Mouse (Mus musculus) testis, adult 2 months (tissue): ENCODE data around the gene Selenok.

Experiments
- CTCF ChIP-seq: fragments of 200-500 bp; IDR thresholded peaks from 2 replicates; pipeline ENCODE4 v1.5.1; 2012; ENCODE audit warnings: low read depth, mild to moderate bottlenecking, inconsistent platforms, low read length, moderate library complexity; ENCODE audit not compliant: control insufficient read depth, insufficient read depth, insufficient replicate concordance
- POLR2A ChIP-seq: fragments of 200-500 bp; IDR thresholded peaks from 2 replicates; pipeline ENCODE4 v1.6.1; 2012; ENCODE audit warnings: low read depth, mild to moderate bottlenecking, inconsistent platforms, low read length, moderate library complexity; ENCODE audit not compliant: control insufficient read depth

DNA sequence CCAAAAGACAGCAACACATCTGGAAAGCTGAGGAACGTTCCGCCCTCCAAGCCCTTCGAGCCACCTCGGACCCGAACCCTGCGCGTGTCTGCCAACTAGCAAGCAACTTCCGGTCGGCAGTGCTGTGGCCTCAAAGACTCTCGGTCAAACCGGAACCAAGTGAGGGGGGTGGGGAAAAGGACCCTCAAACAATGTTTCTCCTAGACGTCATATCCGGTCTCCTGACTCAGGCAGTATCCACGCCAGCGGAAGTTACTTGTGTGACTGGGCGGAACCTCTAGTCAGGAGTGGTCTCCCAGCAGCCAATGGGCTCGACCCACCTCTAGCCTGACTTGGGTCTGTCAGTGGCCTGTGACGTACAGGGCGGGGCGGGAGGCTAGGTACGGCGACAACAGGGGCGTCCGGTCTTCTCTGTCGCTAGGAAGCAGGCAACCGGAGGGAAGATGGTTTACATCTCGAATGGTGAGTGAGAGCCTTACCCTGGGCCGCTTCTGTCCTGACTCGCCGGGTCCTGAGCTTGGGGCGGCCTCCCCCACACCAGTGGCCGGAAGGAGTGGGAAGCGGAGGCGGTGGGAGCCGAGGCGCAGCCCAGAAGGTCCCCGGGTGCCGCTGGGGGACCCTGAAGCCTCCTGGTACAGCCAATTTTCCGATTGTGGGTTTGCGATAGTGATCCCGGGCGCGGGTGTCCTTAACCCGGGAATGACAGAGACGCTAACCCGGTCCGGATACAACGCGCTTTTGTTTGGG is at the start of gene Selenok:
- TF ChIP-seq CTCF (no peak), POLR2A (peak; percentile 90)
